Mouse (Mus musculus) erythroblast, adult 5-6 weeks (primary cell): ENCODE results near the gene Radil. TPM values are rescaled to one million over a fixed set of nuclear protein-coding genes. Genes with fewer than 3 reads are reported as not detected.

Experiments
- ATAC-seq: replicated peaks from 2 replicates; pipeline ENCODE4 v1.8.0; 2016; ENCODE audit warnings: moderate number of reproducible peaks, mild to moderate bottlenecking, moderate TSS enrichment, inconsistent platforms; ENCODE audit not compliant: poor library complexity, low FRiP score, severe bottlenecking
- total RNA-seq, 2 experiments: library from RNA; stranded (forward) in 1 of 2; stranded (reverse) in 1 of 2; fragments of 150-400 nt in 1 of 2; fragments of 200-764, 138-1000 nt in 1 of 2; gene quantifications; 2 replicates each; pipeline versions ENCODE4 v1.2.3 to v1.2.4; 2015 to 2017; ENCODE audit warnings: low replicate concordance in 2 of 2

Radil gene
- total RNA-seq, 2 experiments from 2014 or later: not detected

GRCm38 (mm10) chr5:142489955-142490707 is 60.8 kb downstream of the Radil start:
- ATAC-seq: no peak

GRCm38 (mm10) chr5:142486654-142487053 is 64.2 kb downstream of the Radil start:
- ATAC-seq: no peak

- no peak for ATAC-seq
Observed at GRCm38 (mm10) chr5:142483581-142483980, 67.3 kb downstream of the Radil start.

GRCm38 (mm10) chr5:142482512-142482911 is 68.4 kb downstream of the Radil start:
- 0 out of 2 replicates have a peak, but pooled peaks have one; percentile 58 for ATAC-seq

GRCm38 (mm10) chr5:142478829-142479435 is 72.0 kb downstream of the Radil start:
- ATAC-seq: peak; percentile 78

DNA sequence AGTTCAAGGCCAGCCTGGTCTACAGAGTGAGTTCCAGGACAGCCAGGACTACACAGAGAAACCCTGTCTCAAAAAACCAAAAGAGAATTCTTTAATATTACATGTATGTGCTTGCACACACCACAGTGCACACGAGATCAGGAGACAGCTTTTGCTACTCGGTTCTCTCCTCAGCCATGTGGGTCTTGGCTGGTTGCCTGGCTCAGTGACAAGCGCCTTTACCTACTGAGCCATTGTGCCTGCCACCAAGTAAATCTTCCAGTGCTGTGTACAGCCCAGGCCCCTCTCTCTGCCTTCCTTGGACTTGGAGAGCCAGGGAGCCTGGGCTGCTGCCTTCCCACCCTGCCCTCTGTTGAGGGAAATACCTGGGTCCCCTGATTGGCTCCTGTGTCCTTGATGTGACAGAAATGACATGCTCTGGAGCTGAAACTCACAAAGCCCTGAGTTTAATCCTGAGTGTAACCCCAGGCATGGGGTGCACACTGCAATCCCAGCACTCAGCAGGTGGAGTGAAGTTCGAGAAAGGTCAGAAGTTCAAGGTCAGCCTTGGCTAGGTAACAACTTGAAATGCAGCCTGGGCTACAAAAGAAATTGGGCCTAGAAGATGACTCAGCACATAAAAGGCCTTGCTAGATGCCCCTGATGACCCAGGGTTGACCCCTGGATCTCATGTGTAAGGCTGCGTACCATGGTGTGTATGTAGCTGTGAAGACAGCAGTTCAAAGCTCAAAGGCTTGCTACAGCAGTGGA is 72.9 kb downstream of the Radil start:
- ATAC-seq: no peak

GRCm38 (mm10) chr5:142477346-142477745 is 73.6 kb downstream of the Radil start:
- no peak for ATAC-seq

GRCm38 (mm10) chr5:142475669-142476068 is 75.2 kb downstream of the Radil start:
- ATAC-seq: no peak

- no peak for ATAC-seq
Observed at GRCm38 (mm10) chr5:142473696-142474095, 77.2 kb downstream of the Radil start.

- ATAC-seq: no peak
Observed at GRCm38 (mm10) chr5:142469796-142470195, 81.1 kb downstream of the Radil start.

DNA sequence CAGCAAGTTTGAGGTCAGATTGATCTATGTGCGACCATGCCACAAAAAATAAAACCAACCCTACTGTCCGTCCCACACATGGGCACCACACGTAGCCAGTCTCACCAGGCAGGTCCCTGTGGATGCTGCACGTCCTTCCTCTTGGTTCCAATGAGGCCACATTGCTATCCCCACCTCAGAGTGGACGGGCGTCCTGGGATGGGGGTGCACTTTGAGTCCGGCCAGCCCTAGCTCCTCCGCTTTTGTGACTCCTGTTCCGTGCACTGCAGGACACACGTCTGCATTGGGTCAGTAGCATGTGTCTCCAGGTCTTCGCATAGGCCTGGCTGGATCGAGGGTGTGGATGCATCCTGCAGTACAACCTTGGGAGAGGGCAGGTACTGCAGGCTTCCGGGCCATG is 82.5 kb downstream of the Radil start:
- no peak for ATAC-seq

- ATAC-seq: peak; percentile 95
Observed at GRCm38 (mm10) chr5:142463461-142464454, 87.1 kb downstream of the Radil start, which contains the start of gene Ap5z1. Ap5z1 (plus strand) TSS chr5:142463944.

- no peak for ATAC-seq
Observed at GRCm38 (mm10) chr5:142463011-142463410, 87.9 kb downstream of the Radil start.

- ATAC-seq: no peak
Observed at GRCm38 (mm10) chr5:142462641-142462948, 88.3 kb downstream of the Radil start.

DNA sequence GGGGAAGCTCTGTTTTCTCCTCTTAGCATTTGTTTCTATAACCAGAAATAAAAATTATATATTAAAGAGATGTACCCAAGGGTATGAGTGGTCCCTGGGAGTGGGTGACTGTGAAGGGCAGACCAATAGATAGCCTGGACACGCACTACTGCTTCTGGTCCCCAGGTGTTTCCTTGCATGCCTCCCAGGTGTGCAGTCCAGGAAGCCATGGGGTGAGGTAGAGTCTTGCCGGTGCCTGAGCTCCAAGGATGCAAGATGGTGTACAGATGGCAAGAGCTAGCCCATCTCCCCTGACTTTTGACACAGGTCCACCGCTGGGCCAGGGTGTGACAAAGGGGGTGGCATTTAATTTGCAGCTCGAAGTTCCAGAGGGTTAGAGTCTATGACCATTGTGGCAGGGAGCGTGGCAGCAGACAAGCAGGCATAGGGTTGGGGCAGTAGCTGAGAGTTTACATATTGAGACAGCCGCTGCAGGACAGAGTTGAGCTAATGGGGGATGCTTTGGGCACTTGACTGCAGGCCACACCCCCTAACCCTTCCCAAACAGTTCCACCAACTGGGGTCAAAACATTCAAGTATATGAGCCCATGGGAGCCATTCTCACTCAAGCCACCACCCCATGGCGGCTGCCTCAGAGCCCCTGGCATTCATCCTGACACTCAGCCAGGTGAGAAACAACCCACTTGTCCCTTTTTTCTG is 88.8 kb downstream of the Radil start:
- no peak for ATAC-seq

GRCm38 (mm10) chr5:142459834-142460233 is 91.1 kb downstream of the Radil start:
- no peak for ATAC-seq

GRCm38 (mm10) chr5:142458791-142459557 is 91.9 kb downstream of the Radil start:
- no peak for ATAC-seq

- no peak for ATAC-seq
Observed at GRCm38 (mm10) chr5:142457345-142457744, 93.6 kb downstream of the Radil start.
